Mouse (Mus musculus) urinary bladder, postnatal 36 days (tissue): ENCODE measurements around the gene Pfas.
"Not testable (repeated sequence)": the region's sequence is repeated elsewhere in the genome, so short reads cannot be mapped to it uniquely, and the experiment has no call there.

Source experiments
- DNase-seq, 2 experiments: peaks; one replicate each; pipeline ENCODE4 v3.0.0; 2022; ENCODE audit warnings: low spot score in 2 of 2, mixed read lengths in 1 of 2

Gene Pfas

GRCm38 (mm10) chr11:68940516-68940915, 67.7 kb downstream of the Pfas start:
- DNase-seq: no peak

- peak; percentile 76 to 88 for DNase-seq
Observed at GRCm38 (mm10) chr11:68939451-68940304, 68.6 kb downstream of the Pfas start.

- not testable (repeated sequence) for DNase-seq
Observed at GRCm38 (mm10) chr11:68936951-68937350, 71.3 kb downstream of the Pfas start.
